Mouse (Mus musculus) spleen, postnatal 4 days (tissue): ENCODE measurements around the gene Esrrg.

Source experiments
- DNase-seq, 2 experiments: peaks; one replicate each; pipeline ENCODE4 v3.0.0; 2022; ENCODE audit warnings: low spot score in 2 of 2

Esrrg gene

GRCm38 (mm10) chr1:188261903-188262682 lies 653.5 kb downstream of the Esrrg start, which contains the start of gene Ush2a:
Ush2a (plus strand) TSS chr1:188262023.
- no peak for DNase-seq
